15 mouse cellular contexts compared by ENCODE assay signal in the genomic region with DNA sequence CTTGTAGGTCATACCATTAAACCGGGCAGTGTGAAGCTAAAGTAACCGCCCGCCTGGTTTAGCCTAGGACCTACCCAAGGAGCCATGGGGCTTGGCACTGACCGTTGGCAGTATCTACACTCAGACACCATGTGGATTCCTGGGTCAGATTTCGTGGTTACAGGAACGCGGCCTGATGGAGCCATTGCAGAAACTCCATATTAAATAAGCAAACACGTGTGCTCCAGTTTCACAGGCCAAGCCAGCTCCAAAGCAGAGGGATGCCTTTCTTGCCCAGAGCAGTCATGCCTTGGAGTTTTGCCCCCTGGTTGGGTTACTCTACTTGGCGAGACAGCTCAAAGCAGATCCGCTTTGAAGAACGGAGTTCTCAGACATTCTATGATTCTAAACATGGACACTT.
"Had no signal": no experiment of that assay in that cellular context is flagged by ENCODE, and none has a peak within 500 bp of the region (broad histone marks: within the 10 kb centered on the region; RNA-seq: fewer than 3 reads in every experiment).

No protein-coding gene starts in this region.

- H3K4me2 ChIP-seq: limb, embryonic 12.5 days; liver, embryonic 13.5 days; lung, embryonic 15.5 days; midbrain, embryonic 12.5 days; neural tube, embryonic 13.5 days had no signal

- H3K9me3 ChIP-seq: limb, embryonic 12.5 days; liver, embryonic 13.5 days; lung, embryonic 15.5 days; midbrain, embryonic 12.5 days; neural tube, embryonic 13.5 days had no signal

- H3K9ac ChIP-seq: limb, embryonic 12.5 days; liver, embryonic 13.5 days; liver, postnatal 0 days; lung, embryonic 15.5 days; midbrain, embryonic 12.5 days; neural tube, embryonic 13.5 days had no signal

- H3K36me3 ChIP-seq: limb, embryonic 12.5 days; liver, embryonic 13.5 days; lung, embryonic 15.5 days; midbrain, embryonic 12.5 days; neural tube, embryonic 13.5 days had no signal

- ATAC-seq: liver, postnatal 0 days; midbrain, embryonic 16.5 days had no signal

- H3K4me3 ChIP-seq: limb, embryonic 12.5 days; liver, embryonic 13.5 days; lung, embryonic 15.5 days; midbrain, embryonic 12.5 days; neural tube, embryonic 13.5 days had no signal

- H3K27me3 ChIP-seq: limb, embryonic 12.5 days; liver, embryonic 13.5 days; lung, embryonic 15.5 days; midbrain, embryonic 12.5 days; neural tube, embryonic 13.5 days had no signal

- DNase-seq: kidney, postnatal 36 days; layer of hippocampus, adult 9-11 months; layer of hippocampus, postnatal 36 days; liver; liver, embryonic 13.5 days; liver, postnatal 0 days; right cerebral cortex, postnatal 25 days; spleen, adult 18-20 months; thymus, adult 18-20 months; thymus, postnatal 14 days had no signal

- H3K27ac ChIP-seq: limb, embryonic 12.5 days; liver, embryonic 13.5 days; lung, embryonic 15.5 days; midbrain, embryonic 12.5 days; neural tube, embryonic 13.5 days had no signal

- H3K4me1 ChIP-seq: limb, embryonic 12.5 days; liver, embryonic 13.5 days; lung, embryonic 15.5 days had no signal
